Mouse (Mus musculus): ENCODE results near the gene Ndufv2. TPM values are rescaled to one million over a fixed set of nuclear protein-coding genes. Genes with fewer than 3 reads are reported as not detected.
A peak's percentile ranks its signal among the peaks of the same experiment; 100 is the strongest.
"Not testable (repeated sequence)": the region's sequence is repeated elsewhere in the genome, so short reads cannot be mapped to it uniquely, and the experiment has no call there.

Ndufv2 gene
- polyA plus RNA-seq, 1 experiment from 2014 or later: 340 TPM

- no peak for ATAC-seq (ENCODE audit: insufficient read depth, low FRiP score)
- no peak overlapping the region for H3K4me2 ChIP-seq (ENCODE audit: low read depth, low read length)
- 67% methylated on average over 5 of the region's 5 CpGs for WGBS
- H3K27ac ChIP-seq (ENCODE audit: low read length): no peak overlapping the region
- no peaks in the 10 kb centered on the region for H3K27me3 ChIP-seq (ENCODE audit: control insufficient read depth, insufficient read depth, low read length)
- no peak overlapping the region for H3K4me3 ChIP-seq (replicated peaks; ENCODE audit: low read length)
- H3K9me3 ChIP-seq (replicated peaks; ENCODE audit: control insufficient read depth, low read length): no peaks in the 10 kb centered on the region
- no peaks in the 10 kb centered on the region for H3K4me1 ChIP-seq (ENCODE audit: control insufficient read depth, insufficient read depth, low read length)
- no peak overlapping the region for H3K9ac ChIP-seq (ENCODE audit: low read length)
- no peaks in the 10 kb centered on the region for H3K36me3 ChIP-seq (ENCODE audit: control insufficient read depth, insufficient read depth, low read length)
Measured at GRCm38 (mm10) chr17:66048199-66048598, 53.2 kb downstream of the Ndufv2 start.

GRCm38 (mm10) chr17:66043679-66044078, 57.7 kb downstream of the Ndufv2 start:
- H3K9me3 ChIP-seq (replicated peaks; ENCODE audit: control insufficient read depth, low read length); ATAC-seq (ENCODE audit: insufficient read depth, low FRiP score): not testable (repeated sequence)

GRCm38 (mm10) chr17:66041020-66041419, 60.3 kb downstream of the Ndufv2 start:
- 30% methylated on average over 5 of the region's 5 CpGs for WGBS
- no peak overlapping the region for H3K4me3 ChIP-seq (replicated peaks; ENCODE audit: low read length)
- 0 out of 2 replicates have a peak, but pooled peaks have one; percentile 29 for ATAC-seq (ENCODE audit: insufficient read depth, low FRiP score)
- no peaks in the 10 kb centered on the region for H3K27me3 ChIP-seq (ENCODE audit: control insufficient read depth, insufficient read depth, low read length)
- no peaks in the 10 kb centered on the region for H3K36me3 ChIP-seq (ENCODE audit: control insufficient read depth, insufficient read depth, low read length)
- H3K9ac ChIP-seq (ENCODE audit: low read length): no peak overlapping the region
- no peak overlapping the region for H3K4me2 ChIP-seq (ENCODE audit: low read depth, low read length)
- peak overlapping the region; percentile 60 for H3K27ac ChIP-seq (ENCODE audit: low read length)
- H3K4me1 ChIP-seq (ENCODE audit: control insufficient read depth, insufficient read depth, low read length): peaks cover 5% of the 10 kb centered on the region
- no peaks in the 10 kb centered on the region for H3K9me3 ChIP-seq (replicated peaks; ENCODE audit: control insufficient read depth, low read length)

More at GRCm38 (mm10) chr17:66043679-66044078, 57.7 kb downstream of the Ndufv2 start:
- H3K4me3 ChIP-seq (replicated peaks; ENCODE audit: low read length); H3K27ac ChIP-seq (ENCODE audit: low read length); H3K4me1 ChIP-seq (ENCODE audit: control insufficient read depth, insufficient read depth, low read length); H3K9ac ChIP-seq (ENCODE audit: low read length); H3K4me2 ChIP-seq (ENCODE audit: low read depth, low read length); H3K27me3 ChIP-seq (ENCODE audit: control insufficient read depth, insufficient read depth, low read length); H3K36me3 ChIP-seq (ENCODE audit: control insufficient read depth, insufficient read depth, low read length): not testable (repeated sequence)
- WGBS: 83% methylated on average over 4 of the region's 4 CpGs

GRCm38 (mm10) chr17:66033239-66033638, 68.1 kb downstream of the Ndufv2 start:
- no peak overlapping the region for H3K4me2 ChIP-seq (ENCODE audit: low read depth, low read length)
- H3K4me1 ChIP-seq (ENCODE audit: control insufficient read depth, insufficient read depth, low read length): no peaks in the 10 kb centered on the region
- H3K36me3 ChIP-seq (ENCODE audit: control insufficient read depth, insufficient read depth, low read length): no peaks in the 10 kb centered on the region
- H3K9ac ChIP-seq (ENCODE audit: low read length): no peak overlapping the region
- no peaks in the 10 kb centered on the region for H3K27me3 ChIP-seq (ENCODE audit: control insufficient read depth, insufficient read depth, low read length)
- no peak for ATAC-seq (ENCODE audit: insufficient read depth, low FRiP score)
- H3K27ac ChIP-seq (ENCODE audit: low read length): no peak overlapping the region
- no peaks in the 10 kb centered on the region for H3K9me3 ChIP-seq (replicated peaks; ENCODE audit: control insufficient read depth, low read length)
- 90% methylated on average over 5 of the region's 5 CpGs for WGBS
- no peak overlapping the region for H3K4me3 ChIP-seq (replicated peaks; ENCODE audit: low read length)

DNA sequence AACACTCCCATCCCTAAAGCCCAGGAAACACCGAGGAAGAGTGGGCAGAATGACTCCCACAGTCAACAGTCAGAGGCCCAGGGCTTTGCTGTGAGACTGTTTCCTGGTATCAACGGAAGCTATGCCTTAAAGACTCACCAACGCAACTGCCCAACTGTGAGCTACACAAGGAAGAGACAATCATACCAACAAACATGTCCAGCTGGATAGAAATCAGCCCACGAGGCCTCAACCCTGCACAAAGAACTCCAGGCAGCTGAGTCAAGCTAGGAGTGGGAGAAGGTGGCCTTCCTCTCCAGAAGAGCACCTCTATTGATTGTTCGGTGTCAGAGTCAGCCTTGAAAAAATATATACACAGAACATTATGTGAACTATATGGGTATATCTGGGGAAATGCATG, 69.4 kb downstream of the Ndufv2 start:
- no peaks in the 10 kb centered on the region for H3K9me3 ChIP-seq (replicated peaks; ENCODE audit: control insufficient read depth, low read length)
- 0 out of 2 replicates have a peak, but pooled peaks cover 2% of the 10 kb centered on the region for H3K36me3 ChIP-seq (ENCODE audit: control insufficient read depth, insufficient read depth, low read length)
- H3K9ac ChIP-seq (ENCODE audit: low read length): no peak overlapping the region
- H3K4me2 ChIP-seq (ENCODE audit: low read depth, low read length): no peak overlapping the region
- H3K27ac ChIP-seq (ENCODE audit: low read length): no peak overlapping the region
- H3K27me3 ChIP-seq (ENCODE audit: control insufficient read depth, insufficient read depth, low read length): no peaks in the 10 kb centered on the region
- H3K4me3 ChIP-seq (replicated peaks; ENCODE audit: low read length): no peak overlapping the region
- WGBS: 80% methylated on average over 5 of the region's 5 CpGs
- no peaks in the 10 kb centered on the region for H3K4me1 ChIP-seq (ENCODE audit: control insufficient read depth, insufficient read depth, low read length)
- no peak for ATAC-seq (ENCODE audit: insufficient read depth, low FRiP score)

Other genes starting within 250 kb of the Ndufv2 start
- 87.0 and 103 TPM in 2 replicates for gene Ralbp1, start 215.8 kb downstream of the Ndufv2 start, polyA plus RNA-seq (2015; fragmentation: Nextera tagmentation; extraction: Ambion mirVana)
- gene Twsg1, start 150.3 kb downstream of the Ndufv2 start, polyA plus RNA-seq (2015; fragmentation: Nextera tagmentation; extraction: Ambion mirVana): 125 and 128 TPM in 2 replicates
- 26.8 and 30.3 TPM in 2 replicates for gene Ankrd12, start 24.5 kb downstream of the Ndufv2 start, polyA plus RNA-seq (2015; fragmentation: Nextera tagmentation; extraction: Ambion mirVana)
- gene Washc1, start 10.0 kb upstream of the Ndufv2 start, polyA plus RNA-seq (2015; fragmentation: Nextera tagmentation; extraction: Ambion mirVana): 35.3 and 36.1 TPM in 2 replicates
- gene Ddx11, start 22.0 kb upstream of the Ndufv2 start, polyA plus RNA-seq (2015; fragmentation: Nextera tagmentation; extraction: Ambion mirVana): 17.7 and 20.1 TPM in 2 replicates